Mouse (Mus musculus) small intestine, adult 2 months (tissue): Measurements from ENCODE around the gene Syne2.

ENCODE experiments used
- CTCF ChIP-seq: fragments of 200-500 bp; IDR thresholded peaks from 2 replicates; pipeline ENCODE4 v1.5.1; 2012; ENCODE audit warnings: low read depth, mild to moderate bottlenecking, control low read depth, inconsistent platforms, low read length, moderate library complexity, mixed read lengths; ENCODE audit not compliant: insufficient replicate concordance, insufficient read length; ENCODE audit errors: extremely low read depth
- POLR2A ChIP-seq: fragments of 200-500 bp; IDR thresholded peaks from 2 replicates; pipeline ENCODE4 v1.6.1; 2012; ENCODE audit warnings: low read depth, mild to moderate bottlenecking, control low read depth, inconsistent platforms, low read length, moderate library complexity

GRCm38 (mm10) chr12:76047921-76048320 lies 230.0 kb downstream of the Syne2 start:
- TF ChIP-seq CTCF (no peak), POLR2A (no peak)
